Mouse (Mus musculus) heart, adult 2 months (tissue): ENCODE results near the gene Micall2. TPM values are rescaled to one million over a fixed set of nuclear protein-coding genes. Genes with fewer than 3 reads are reported as not detected.

Source experiments
- DNase-seq, 2 experiments: peaks; one replicate each; pipeline ENCODE4 v3.0.0; 2021
- H3K27ac ChIP-seq: fragments of 200-600 bp; 2 replicates; pipeline ENCODE4 v1.8.1; 2022
- H3K27me3 ChIP-seq: fragments of 200-500 bp; 2 replicates; pipeline ENCODE4 v1.6.1; 2012; ENCODE audit warnings: mild to moderate bottlenecking, low read length, inconsistent platforms, mixed read lengths; ENCODE audit not compliant: control insufficient read depth, insufficient read depth
- H3K36me3 ChIP-seq: fragments of 200-500 bp; 2 replicates; pipeline ENCODE4 v1.6.1; 2012; ENCODE audit warnings: low read length, inconsistent platforms; ENCODE audit not compliant: control insufficient read depth, insufficient read depth
- H3K4me1 ChIP-seq: fragments of 200-500 bp; 2 replicates; pipeline ENCODE4 v1.6.1; 2011; ENCODE audit warnings: low read length; ENCODE audit not compliant: control insufficient read depth, insufficient read depth
- H3K4me3 ChIP-seq: fragments of 200-600 bp; 2 replicates; pipeline ENCODE4 v1.8.1; 2022
- H3K79me2 ChIP-seq: fragments of 200-500 bp; replicated peaks from 2 replicates; pipeline ENCODE4 v1.6.1; 2012; ENCODE audit warnings: mild to moderate bottlenecking, inconsistent platforms, low read length, moderate library complexity, mixed read lengths; ENCODE audit not compliant: control insufficient read depth, insufficient read depth
- H3K9ac ChIP-seq: fragments of 200-500 bp; 2 replicates; pipeline ENCODE4 v1.6.1; 2012; ENCODE audit warnings: low read depth, mild to moderate bottlenecking, control low read depth, inconsistent platforms, low read length, mixed read lengths
- CTCF ChIP-seq: fragments of 200-600 bp; IDR thresholded peaks from 2 replicates; pipeline ENCODE4 v1.8.1; 2022; ENCODE audit warnings: antibody characterized with exemption, mild to moderate bottlenecking, moderate library complexity
- EP300 ChIP-seq: fragments of 200-500 bp; IDR thresholded peaks from 2 replicates; pipeline ENCODE4 v1.6.1; 2011; ENCODE audit warnings: low read depth, low read length, control low read depth; ENCODE audit not compliant: insufficient read depth
- POLR2A ChIP-seq: fragments of 200-500 bp; IDR thresholded peaks from 2 replicates; pipeline ENCODE4 v1.6.1; 2011; ENCODE audit warnings: mild to moderate bottlenecking, low read depth, low read length, control low read depth; ENCODE audit not compliant: insufficient read depth
- WGBS: fragments of 180-500 bp; shearing (Covaris S2); methylation state at CpG from one replicate; pipeline ENCODE4 v1.1.7; 2018; 5-methylcytosine and 5-hydroxymethylcytosine counted together
- intact Hi-C: fragments of 180-260 bp; cut with DNase I; formaldehyde crosslinking; loops from one replicate; pipeline ENCODE4 v1.15.1; 2025
- polyA plus RNA-seq: library from polyadenylated mRNA; depleted of rRNA; stranded (reverse); fragments of >200 nt; gene quantifications from 2 replicates; pipeline ENCODE4 v1.2.3, GENCODE M21; 2012
- total RNA-seq, 2 experiments: library from RNA; stranded (reverse); gene quantifications; 2 replicates each; pipeline ENCODE4 v1.2.3; 2021

Micall2 gene
- total and polyA plus RNA-seq, 3 experiments = 1.9 to 2.9 (median 2.0) TPM

DNA sequence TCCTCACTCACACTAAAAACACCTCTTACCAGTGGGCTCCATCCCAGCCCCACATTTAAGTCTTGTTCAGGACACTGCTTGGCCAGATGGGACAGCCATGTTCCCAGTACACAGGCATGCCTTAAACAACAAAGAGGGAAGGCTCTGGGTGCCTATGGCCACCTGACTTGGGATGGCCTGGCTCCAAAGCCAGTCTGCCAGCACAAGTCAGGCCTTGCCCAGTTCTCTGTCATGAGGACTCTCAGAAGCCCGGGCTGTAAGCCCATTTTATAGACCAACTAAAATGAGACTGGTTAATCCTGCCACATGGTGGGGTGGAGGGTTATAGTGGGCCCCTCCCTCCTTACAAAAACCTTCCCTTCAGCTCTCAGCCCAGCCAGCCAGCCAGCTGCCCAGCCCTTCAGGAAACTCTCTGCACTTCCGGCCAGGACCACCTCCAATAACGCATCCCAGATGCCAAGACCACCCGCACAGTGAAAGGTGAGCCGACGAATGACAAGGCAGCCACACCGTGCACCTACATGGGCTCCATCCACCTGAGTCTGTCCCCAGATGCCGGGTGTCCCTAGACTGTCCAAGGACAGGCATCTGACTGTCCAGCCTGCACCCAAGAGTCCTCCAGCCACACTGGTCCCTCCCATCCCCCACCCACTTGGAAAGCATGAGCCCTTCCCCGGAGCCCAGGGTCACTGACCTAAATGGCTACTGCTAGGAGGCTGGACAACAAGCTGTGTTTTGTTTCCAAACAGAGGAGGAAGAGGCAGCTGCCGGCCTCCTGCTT is 11.6 kb downstream of the Micall2 start:
- peak; percentile 36 to 57 for DNase-seq
- WGBS = 40% methylated on average over 10 of the region's 10 CpGs
- TF ChIP-seq EP300 (no peak), POLR2A (no peak), CTCF (no peak)
- intact Hi-C loops = no loop called here
- Histone ChIP-seq H3K27ac (peak overlapping the region; percentile 60), H3K4me1 (peaks cover 15% of the 10 kb centered on the region), H3K9ac (no peak overlapping the region), H3K4me3 (no peak overlapping the region), H3K27me3 (no peaks in the 10 kb centered on the region), H3K36me3 (no peaks in the 10 kb centered on the region), H3K79me2 (no peaks in the 10 kb centered on the region)

DNA sequence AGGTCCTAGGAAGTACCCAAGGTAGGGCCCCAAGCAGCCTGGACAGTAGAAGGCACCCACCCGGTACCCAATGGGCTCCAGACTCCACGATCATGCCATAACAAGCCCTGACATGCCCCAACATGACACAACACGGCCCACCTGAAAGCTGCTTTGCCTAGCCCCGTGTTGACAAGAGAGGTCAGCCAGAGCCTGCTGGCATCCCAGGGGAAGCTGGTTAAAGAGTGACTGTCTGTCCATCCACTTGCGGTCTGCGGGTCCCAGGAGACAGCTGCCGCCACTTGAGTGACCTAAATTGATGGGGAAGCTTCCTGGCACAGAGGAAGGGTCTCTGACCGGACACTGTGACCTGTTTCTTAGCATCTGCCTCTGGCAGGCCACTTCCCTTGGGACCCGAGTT is 13.0 kb downstream of the Micall2 start:
- H3K9ac ChIP-seq = no peak overlapping the region
- no peaks in the 10 kb centered on the region for H3K36me3 ChIP-seq
- H3K27me3 ChIP-seq = no peaks in the 10 kb centered on the region
- no peak for TF ChIP-seq POLR2A
- TF ChIP-seq EP300 = no peak
- no peak for TF ChIP-seq CTCF
- WGBS = 48% methylated on average over 9 of the region's 9 CpGs
- peaks cover 15% of the 10 kb centered on the region for H3K4me1 ChIP-seq
- no peaks in the 10 kb centered on the region for H3K79me2 ChIP-seq
- DNase-seq = peak in 1 of 2 experiments; percentile 21
- H3K4me3 ChIP-seq = no peak overlapping the region
- intact Hi-C loops = no loop called here
- H3K27ac ChIP-seq = no peak overlapping the region

DNA sequence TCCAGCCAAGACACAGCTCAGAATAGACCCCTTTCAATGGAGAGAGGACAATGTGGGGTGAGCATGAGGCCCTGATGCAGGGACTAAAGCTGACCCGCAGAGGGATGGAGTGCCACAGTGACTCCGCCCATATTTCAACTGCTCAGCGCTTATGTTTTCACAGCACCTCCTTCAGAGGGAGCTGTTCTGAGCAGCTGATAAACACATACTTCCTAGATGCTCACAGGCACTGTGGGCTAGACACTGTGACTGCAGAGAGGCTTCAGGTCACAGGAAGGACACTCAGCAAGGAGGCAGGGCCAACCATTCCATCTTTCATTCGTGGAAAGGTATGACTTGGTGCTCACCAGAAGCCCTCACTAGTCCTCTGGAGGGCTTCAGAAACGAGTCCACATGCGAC is 13.4 kb downstream of the Micall2 start:
- H3K27ac ChIP-seq = no peak overlapping the region
- intact Hi-C loops = no loop called here
- no peak overlapping the region for H3K4me3 ChIP-seq
- no peaks in the 10 kb centered on the region for H3K36me3 ChIP-seq
- no peaks in the 10 kb centered on the region for H3K79me2 ChIP-seq
- no peaks in the 10 kb centered on the region for H3K27me3 ChIP-seq
- H3K9ac ChIP-seq = no peak overlapping the region
- TF ChIP-seq EP300 (no peak), CTCF (0 out of 2 replicates have a peak, but pooled peaks have one; percentile 14), POLR2A (no peak)
- WGBS = 58% methylated on average over 6 of the region's 6 CpGs
- H3K4me1 ChIP-seq = peaks cover 15% of the 10 kb centered on the region
- DNase-seq = no peak

DNA sequence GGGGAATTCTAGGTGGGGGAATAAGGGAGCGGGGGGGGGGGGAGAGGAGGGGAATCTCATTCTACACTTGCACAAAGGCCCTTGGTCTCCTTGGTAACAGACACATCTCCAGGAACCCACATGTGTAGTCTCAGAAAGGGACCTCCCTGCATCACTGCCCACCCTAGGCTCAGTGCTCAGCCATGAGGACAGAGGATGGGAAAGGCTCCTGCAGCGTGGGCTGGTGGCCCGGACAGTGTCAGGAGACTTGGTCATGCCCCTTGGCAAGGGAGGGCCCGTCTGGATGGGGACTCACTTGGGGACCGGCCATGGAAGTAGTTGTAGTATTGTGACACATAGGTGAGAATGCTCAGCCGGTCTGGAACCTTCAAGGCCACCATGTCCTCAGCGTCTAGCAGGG is 17.2 kb downstream of the Micall2 start:
- Histone ChIP-seq H3K4me1 (peaks cover 3% of the 10 kb centered on the region), H3K27me3 (no peaks in the 10 kb centered on the region), H3K9ac (no peak overlapping the region), H3K27ac (no peak overlapping the region), H3K4me3 (no peak overlapping the region), H3K36me3 (no peaks in the 10 kb centered on the region), H3K79me2 (no peaks in the 10 kb centered on the region)
- no peak for DNase-seq
- 73% methylated on average over 7 of the region's 7 CpGs for WGBS
- TF ChIP-seq CTCF = no peak
- TF ChIP-seq EP300 = no peak
- TF ChIP-seq POLR2A = no peak
- intact Hi-C loops = no loop called here

DNA sequence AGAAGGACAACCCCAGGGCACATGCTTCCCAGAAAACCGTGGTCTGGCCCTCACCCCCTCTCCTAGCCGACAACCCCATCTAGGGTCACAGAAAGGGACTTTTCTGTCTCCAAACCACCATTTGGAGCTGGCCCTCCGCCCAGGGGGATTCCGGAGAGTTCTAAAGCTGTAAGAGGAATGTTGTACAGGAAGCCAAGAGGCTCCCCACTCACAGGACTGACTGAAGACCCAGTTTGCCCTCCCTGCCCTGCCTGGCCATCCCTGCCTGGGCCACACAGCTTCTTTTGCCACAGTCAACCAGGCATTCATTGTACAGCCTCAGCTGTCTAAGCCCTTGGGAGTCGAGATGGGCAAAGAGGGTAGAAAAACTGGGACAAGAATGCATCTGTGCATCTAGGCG is 17.6 kb downstream of the Micall2 start:
- Histone ChIP-seq H3K4me3 (no peak overlapping the region), H3K27me3 (no peaks in the 10 kb centered on the region), H3K79me2 (no peaks in the 10 kb centered on the region), H3K27ac (no peak overlapping the region), H3K4me1 (peaks cover 3% of the 10 kb centered on the region), H3K36me3 (no peaks in the 10 kb centered on the region), H3K9ac (no peak overlapping the region)
- no peak for TF ChIP-seq CTCF
- 58% methylated on average over 6 of the region's 6 CpGs for WGBS
- DNase-seq = peak in 1 of 2 experiments; percentile 15
- intact Hi-C loops = no loop called here

DNA sequence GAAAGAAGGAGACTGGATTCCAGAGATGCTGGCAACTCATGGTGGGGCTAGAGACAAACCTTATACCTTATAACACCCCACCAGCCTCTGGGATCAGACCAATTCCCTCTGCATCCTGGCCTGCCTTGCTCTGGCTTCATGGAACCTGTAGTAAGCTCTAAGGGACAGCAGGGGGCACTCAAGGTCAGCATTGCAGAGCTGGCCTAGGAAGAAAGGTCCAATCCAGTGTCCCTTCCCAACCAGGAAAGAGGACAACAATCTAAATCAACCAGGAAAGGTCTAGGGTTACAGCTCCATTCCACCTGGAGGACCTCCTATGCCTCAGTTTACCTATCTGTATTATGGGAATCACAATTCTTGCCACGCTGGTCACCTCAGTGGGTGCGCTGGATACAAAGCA is 18.4 kb downstream of the Micall2 start:
- no peaks in the 10 kb centered on the region for H3K27me3 ChIP-seq
- intact Hi-C loops = loop anchor here (1.0 kb wide), 2 partner anchors 28 to 33 kb away; no protein-coding TSS in a partner anchor
- no peak overlapping the region for H3K27ac ChIP-seq
- no peak overlapping the region for H3K9ac ChIP-seq
- no peaks in the 10 kb centered on the region for H3K4me1 ChIP-seq
- DNase-seq = peak; percentile 64 to 69
- no peaks in the 10 kb centered on the region for H3K79me2 ChIP-seq
- no peak overlapping the region for H3K4me3 ChIP-seq
- no peak for TF ChIP-seq POLR2A
- 0 out of 2 replicates have a peak, but pooled peaks have one; percentile 100 for TF ChIP-seq CTCF
- TF ChIP-seq EP300 = peak; percentile 94
- no peaks in the 10 kb centered on the region for H3K36me3 ChIP-seq
- 99% methylated on average over 2 of the region's 2 CpGs for WGBS
